Mouse (Mus musculus): ENCODE results near the gene Frmd4b.

DNA sequence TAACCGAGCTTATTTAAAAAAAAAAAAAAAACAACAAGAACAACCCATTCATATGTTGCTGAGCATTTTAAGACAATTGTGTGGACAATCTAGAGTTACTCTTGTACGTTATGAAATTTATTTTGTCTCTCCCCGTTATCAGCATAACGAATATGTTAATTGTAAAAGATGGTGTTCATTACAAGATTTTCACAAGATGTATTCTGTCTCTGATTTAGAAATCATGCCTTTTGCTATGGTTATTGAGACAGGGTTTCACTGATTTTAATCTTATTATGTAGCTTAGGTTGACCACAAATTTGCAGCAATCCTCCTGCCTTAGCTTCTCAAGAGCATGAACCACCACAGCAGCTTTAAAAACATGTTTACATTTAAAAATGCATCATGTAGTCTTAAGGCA is 327.5 kb downstream of the Frmd4b start:
- no peak for TF ChIP-seq POLR2A (IDR thresholded peaks at IDR 0.05; ENCODE audit: borderline replicate concordance, insufficient read depth, low read length)
- TF ChIP-seq CTCF (IDR thresholded peaks at IDR 0.05; ENCODE audit: borderline replicate concordance, insufficient read depth, low read depth, low read length) = no peak

Measured in cerebellum, adult 2 months (tissue).